Mouse (Mus musculus): ENCODE measurements around the gene Olfr996. TPM values are rescaled to one million over a fixed set of nuclear protein-coding genes. Genes with fewer than 3 reads are reported as not detected.
A peak's percentile ranks its signal among the peaks of the same experiment; 100 is the strongest.
"Not testable (repeated sequence)": the region's sequence is repeated elsewhere in the genome, so short reads cannot be mapped to it uniquely, and the experiment has no call there.

Olfr996 gene
- under 1 TPM in 1 of 2 experiments, not detected in 1; 0.36 TPM for total RNA-seq (2021)
- long read RNA-seq, experiment 1, partial matches to known transcripts: 0 of 1 reads
- long read RNA-seq, experiment 1, other reads (novel, unspliced or antisense): 1 of 1 reads
- long read RNA-seq, experiment 2: 0 reads

DNA sequence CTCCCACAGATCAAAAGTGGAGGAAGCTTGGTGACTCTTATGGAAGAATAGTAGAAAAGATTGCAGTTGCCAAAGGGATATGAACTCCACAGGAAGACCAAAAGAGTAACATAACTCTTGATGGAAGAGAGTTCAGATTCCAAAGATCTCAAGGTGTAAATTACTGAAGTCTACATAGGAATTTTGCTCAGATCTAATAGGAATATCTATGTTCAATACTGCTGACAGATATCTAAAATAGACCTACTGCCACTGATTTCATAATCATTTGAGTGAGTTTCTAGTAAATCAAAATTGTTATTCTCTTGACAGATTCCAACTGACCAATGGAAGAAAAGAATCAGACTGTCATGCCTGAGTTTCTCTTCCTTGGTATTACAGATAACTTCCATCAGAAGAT, at the start of gene Olfr996:
Gene Olfr996 (plus strand): TSS at position 301 of the 400 bp plus-strand sequence.
- no peak for DNase-seq

DNA sequence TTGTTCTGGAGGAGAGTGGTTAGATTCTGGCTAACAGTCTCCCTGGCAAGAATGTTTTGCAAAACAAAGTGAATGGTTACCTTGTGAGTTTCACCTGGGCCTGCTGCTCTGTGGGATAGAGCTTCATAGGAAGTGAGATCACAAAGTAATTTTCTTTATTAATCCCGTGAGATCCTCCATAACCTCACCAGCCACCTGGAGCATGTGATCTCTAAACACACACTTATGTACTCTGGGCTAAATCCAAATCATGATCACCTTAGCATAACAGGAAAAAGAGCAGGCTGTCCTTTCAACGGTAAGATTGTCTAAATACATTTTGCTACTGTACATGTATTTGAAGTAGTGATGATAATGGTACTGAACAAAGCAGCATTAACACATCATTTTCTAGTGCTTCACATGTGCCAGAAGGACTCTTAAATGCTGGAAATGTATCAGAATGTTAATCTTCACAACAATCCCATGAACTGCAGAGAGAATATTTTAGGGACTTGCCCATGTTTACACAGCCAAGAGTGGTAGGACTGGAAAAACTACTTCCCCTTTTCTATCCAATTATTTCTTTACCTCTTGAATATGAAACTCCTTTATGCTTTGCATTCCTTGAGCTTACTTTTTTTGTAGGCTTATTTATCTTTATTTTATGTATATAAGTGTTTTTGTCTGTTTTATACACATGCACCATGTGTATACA, 46.8 kb upstream of the Olfr996 start:
- DNase-seq: no peak

- no peak for DNase-seq
Measured at GRCm38 (mm10) chr2:85533934-85534333, 45.1 kb upstream of the Olfr996 start.

DNA sequence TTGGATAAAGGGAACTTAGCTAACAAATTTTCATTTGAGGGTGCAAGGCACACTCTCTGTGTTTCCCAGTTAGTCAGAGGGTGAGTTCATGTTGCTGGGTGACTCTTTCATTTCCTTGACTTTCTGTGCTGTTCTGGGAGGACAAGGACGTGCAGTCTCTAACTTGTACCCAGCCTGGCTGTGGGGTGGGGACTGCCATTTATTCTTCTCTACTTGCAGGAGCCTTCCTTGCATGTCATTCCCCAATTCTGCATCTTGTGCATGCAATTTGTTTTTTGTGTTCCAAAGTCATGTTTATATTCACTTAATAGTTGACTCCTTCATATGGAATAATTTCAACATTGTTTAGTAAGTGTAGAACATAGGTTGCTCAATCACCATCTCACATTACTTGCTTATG, 24.2 kb upstream of the Olfr996 start:
- no peak for DNase-seq

GRCm38 (mm10) chr2:85560226-85560625, 18.8 kb upstream of the Olfr996 start:
- no peak for DNase-seq

- peak; percentile 48 for DNase-seq
Measured at GRCm38 (mm10) chr2:85561187-85561586, 17.8 kb upstream of the Olfr996 start.

- not testable (repeated sequence) for DNase-seq
Measured at GRCm38 (mm10) chr2:85588648-85589047, 9.6 kb downstream of the Olfr996 start, which contains the start of gene Olfr998. Gene Olfr998, plus strand, starts transcription at chr2:85588948.

GRCm38 (mm10) chr2:85611803-85612202, 32.8 kb downstream of the Olfr996 start, which contains the start of gene Olfr1000:
Gene Olfr1000, minus strand, starts transcription at chr2:85611903.
- DNase-seq: no peak

Other genes with a start within 250 kb of the Olfr996 start
- gene Olfr987, start 239.9 kb upstream of the Olfr996 start, total RNA-seq (2021): not detected
- gene Olfr988, start 216.0 kb upstream of the Olfr996 start, total RNA-seq (2021): not detected
- not detected for gene Olfr992, start 169.7 kb upstream of the Olfr996 start, total RNA-seq (2021)
- gene Olfr993, start 164.3 kb upstream of the Olfr996 start, total RNA-seq (2021): not detected
- not detected for gene Olfr994, start 142.8 kb upstream of the Olfr996 start, total RNA-seq (2021)
- not detected for gene Olfr995, start 135.6 kb upstream of the Olfr996 start, total RNA-seq (2021)
- under 1 TPM; 0.15 to 0.24 TPM for gene 4833423E24Rik, start 60.2 kb upstream of the Olfr996 start, total RNA-seq (2021)
- not detected for gene Olfr998, start 9.7 kb downstream of the Olfr996 start, total RNA-seq (2021)
- not detected for gene Olfr1000, start 32.7 kb downstream of the Olfr996 start, total RNA-seq (2021)
- not detected for gene Olfr1002, start 71.5 kb downstream of the Olfr996 start, total RNA-seq (2021)
- not detected for gene Olfr154, start 85.2 kb downstream of the Olfr996 start, total RNA-seq (2021)
- not detected for gene Olfr1006, start 99.6 kb downstream of the Olfr996 start, total RNA-seq (2021)
- gene Olfr1008, start 110.2 kb downstream of the Olfr996 start, total RNA-seq (2021): not detected
- gene Olfr1009, start 136.2 kb downstream of the Olfr996 start, total RNA-seq (2021): under 1 TPM in 1 of 2 experiments, not detected in 1; 0.24 TPM
- not detected for gene Olfr1012, start 183.6 kb downstream of the Olfr996 start, total RNA-seq (2021)
- under 1 TPM; 0.12 to 0.15 TPM for gene Olfr1013, start 187.9 kb downstream of the Olfr996 start, total RNA-seq (2021)
- not detected for gene Olfr1014, start 193.5 kb downstream of the Olfr996 start, total RNA-seq (2021)
- not detected for gene Olfr1015, start 202.8 kb downstream of the Olfr996 start, total RNA-seq (2021)
- not detected for gene Olfr1016, start 223.3 kb downstream of the Olfr996 start, total RNA-seq (2021)
- gene Olfr1018, start 239.3 kb downstream of the Olfr996 start, total RNA-seq (2021): not detected

All from adrenal gland, postnatal 10 days (tissue).